Mouse (Mus musculus) lung, adult 2 months (tissue): ENCODE measurements around the gene Chac1. TPM values are rescaled to one million over a fixed set of nuclear protein-coding genes. Genes with fewer than 3 reads are reported as not detected.

ENCODE experiments used
- DNase-seq: peaks from one replicate; pipeline ENCODE4 v3.0.0; 2022
- H3K4me1 ChIP-seq: fragments of 200-500 bp; 2 replicates; pipeline ENCODE4 v1.6.1; 2011; ENCODE audit warnings: low read length; ENCODE audit not compliant: control insufficient read depth, insufficient read depth
- H3K4me3 ChIP-seq: fragments of 200-500 bp; replicated peaks from 2 replicates; pipeline ENCODE3; 2011; ENCODE audit warnings: low read depth, mild to moderate bottlenecking, control low read depth, low read length; ENCODE audit errors: extremely low read depth
- CTCF ChIP-seq: fragments of 200-500 bp; IDR thresholded peaks from 2 replicates; pipeline ENCODE4 v1.5.1; 2011; ENCODE audit warnings: mild to moderate bottlenecking, low read length, control low read depth; ENCODE audit not compliant: insufficient read depth
- POLR2A ChIP-seq: fragments of 200-500 bp; IDR thresholded peaks from 2 replicates; pipeline ENCODE4 v1.6.1; 2011; ENCODE audit warnings: low read depth, mild to moderate bottlenecking, control low read depth, low read length, borderline replicate concordance; ENCODE audit errors: extremely low read depth
- WGBS: fragments of 180-500 bp; shearing (Covaris S2); methylation state at CpG from one replicate; pipeline ENCODE4 v1.1.7; 2018; 5-methylcytosine and 5-hydroxymethylcytosine counted together
- polyA plus RNA-seq: library from polyadenylated mRNA; depleted of rRNA; stranded (reverse); fragments of >200 nt; gene quantifications from 2 replicates; pipeline ENCODE4 v1.2.3, GENCODE M21; 2012

The Chac1 gene
- polyA plus RNA-seq, 1 experiment: 10.7 TPM

GRCm38 (mm10) chr2:119320571-119320970 is 30.5 kb upstream of the Chac1 start:
- 50% methylated on average over 8 of the region's 8 CpGs for WGBS
- no peak for DNase-seq
- TF ChIP-seq CTCF: no peak
- no peak for TF ChIP-seq POLR2A

DNA sequence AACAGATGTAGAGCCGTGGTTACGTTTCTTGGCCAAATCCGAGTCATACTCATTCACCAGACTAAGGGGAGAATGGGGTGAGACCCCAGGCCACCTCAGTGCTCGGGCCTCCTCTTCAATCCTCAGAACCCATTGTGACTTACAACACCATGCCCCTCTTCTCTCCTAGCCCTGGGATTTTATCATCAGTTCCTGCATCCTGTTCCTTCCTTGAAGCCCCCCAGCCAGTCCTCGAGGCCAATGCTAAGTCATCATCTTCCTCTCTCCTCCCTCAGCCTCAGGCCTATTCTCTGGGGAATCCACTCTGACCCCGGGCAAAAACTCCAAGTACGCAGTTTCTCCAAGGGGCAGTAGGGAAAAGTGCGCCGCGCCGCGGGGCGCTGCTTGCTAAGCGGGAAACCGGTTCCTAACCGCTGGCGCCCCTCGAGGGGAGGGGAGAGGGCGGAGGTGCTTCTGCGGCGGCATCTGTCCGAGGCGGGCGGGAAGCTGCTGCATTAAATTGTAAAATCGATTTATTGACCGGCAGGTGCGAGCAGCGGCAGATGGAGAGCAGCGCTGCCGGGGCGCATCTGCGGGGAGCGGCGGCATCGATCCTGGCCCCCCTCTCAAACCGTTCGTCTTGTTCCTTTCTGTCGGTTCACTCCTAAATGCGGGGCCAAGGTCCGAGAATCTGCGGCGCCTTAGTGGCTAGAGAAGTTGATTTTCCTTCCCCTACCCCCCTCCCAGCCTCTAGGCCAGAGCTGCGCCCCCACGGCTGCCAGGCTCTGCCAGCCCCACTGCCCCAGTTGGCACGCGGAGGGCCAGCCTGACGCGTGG is 29.1 kb upstream of the Chac1 start:
- Histone ChIP-seq H3K4me3 (no peak overlapping the region), H3K4me1 (peaks cover 12% of the 10 kb centered on the region)
- DNase-seq: no peak
- no peak for TF ChIP-seq POLR2A
- no peak for TF ChIP-seq CTCF
- WGBS: 30% methylated on average over 48 of the region's 48 CpGs

More at GRCm38 (mm10) chr2:119320571-119320970, 30.5 kb upstream of the Chac1 start:
- peaks cover 12% of the 10 kb centered on the region for H3K4me1 ChIP-seq
- no peak overlapping the region for H3K4me3 ChIP-seq

DNA sequence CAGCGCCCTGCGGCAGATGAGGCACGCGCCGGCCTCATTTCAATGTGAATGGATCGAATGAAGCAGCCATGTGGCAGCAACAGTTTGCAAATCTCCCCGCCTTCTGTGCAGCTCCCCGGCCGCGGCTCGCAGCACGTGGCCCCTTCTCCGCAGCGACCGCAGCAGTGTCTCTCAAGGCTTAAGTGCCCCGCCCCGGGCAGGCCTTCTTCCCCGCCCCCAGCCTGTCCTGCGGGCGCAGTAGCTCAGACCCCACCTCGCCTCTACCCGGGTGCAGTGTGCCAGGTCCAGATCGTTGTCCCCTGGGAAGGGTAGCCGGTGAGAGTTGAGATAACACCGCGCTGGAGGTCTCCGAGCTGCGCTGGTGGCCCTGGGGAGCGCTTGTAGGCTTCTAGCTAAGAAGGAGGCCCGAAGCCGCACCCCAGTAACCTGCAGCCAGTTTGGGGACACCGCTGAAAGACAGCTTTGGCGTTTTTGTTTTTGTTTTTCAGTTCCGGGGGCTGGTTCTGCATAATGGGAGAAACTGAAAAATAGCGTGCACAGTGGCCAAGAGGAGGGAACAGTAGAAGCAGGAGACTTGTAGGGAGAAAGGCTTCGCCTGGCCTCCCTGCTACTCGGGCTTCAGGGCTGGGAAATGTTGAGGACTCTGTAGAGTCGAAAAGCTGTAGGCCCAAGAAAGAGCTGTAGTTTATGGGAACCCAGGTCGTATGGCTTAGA is 28.3 kb upstream of the Chac1 start:
- DNase-seq: no peak
- Histone ChIP-seq H3K4me1 (peaks cover 12% of the 10 kb centered on the region), H3K4me3 (no peak overlapping the region)
- WGBS: 40% methylated on average over 39 of the region's 39 CpGs
- TF ChIP-seq POLR2A: no peak
- TF ChIP-seq CTCF: no peak

DNA sequence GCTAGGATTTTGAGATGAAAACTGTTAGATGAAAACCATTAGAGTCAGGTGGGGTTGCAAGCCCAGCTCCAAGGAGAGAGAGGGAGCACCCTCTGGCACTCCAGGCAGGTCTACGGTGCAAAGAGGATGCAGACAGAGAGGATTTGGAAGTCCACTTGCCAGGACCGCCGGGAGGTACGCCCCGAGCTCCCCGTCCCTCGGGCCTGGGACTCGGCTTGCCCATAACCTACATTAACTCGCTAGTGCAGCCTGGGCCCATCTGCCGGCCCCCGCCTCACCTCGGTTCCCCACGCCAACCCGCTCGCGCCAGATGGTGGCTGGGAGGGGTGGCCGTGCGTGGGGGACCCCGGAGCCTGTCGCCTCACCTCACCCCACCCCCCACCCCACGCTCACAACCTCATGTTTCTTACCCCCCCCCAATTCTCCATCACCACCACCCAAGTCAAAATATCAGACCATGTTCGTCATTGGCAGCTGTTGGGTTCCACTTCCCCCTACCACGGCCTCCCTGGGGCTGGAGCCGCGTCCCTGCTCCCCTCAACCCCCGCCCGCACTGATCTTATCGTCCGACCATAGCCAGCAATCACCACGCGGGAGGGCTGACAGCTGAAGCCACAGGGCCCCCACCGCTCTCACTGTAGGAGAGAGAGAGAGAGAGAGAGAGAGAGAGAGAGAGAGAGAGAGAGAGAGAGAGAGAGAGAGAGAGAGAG is 27.0 kb upstream of the Chac1 start:
- H3K4me1 ChIP-seq: peaks cover 12% of the 10 kb centered on the region
- no peak overlapping the region for H3K4me3 ChIP-seq
- DNase-seq: no peak
- TF ChIP-seq POLR2A (no peak), CTCF (no peak)
- 34% methylated on average over 32 of the region's 32 CpGs for WGBS

DNA sequence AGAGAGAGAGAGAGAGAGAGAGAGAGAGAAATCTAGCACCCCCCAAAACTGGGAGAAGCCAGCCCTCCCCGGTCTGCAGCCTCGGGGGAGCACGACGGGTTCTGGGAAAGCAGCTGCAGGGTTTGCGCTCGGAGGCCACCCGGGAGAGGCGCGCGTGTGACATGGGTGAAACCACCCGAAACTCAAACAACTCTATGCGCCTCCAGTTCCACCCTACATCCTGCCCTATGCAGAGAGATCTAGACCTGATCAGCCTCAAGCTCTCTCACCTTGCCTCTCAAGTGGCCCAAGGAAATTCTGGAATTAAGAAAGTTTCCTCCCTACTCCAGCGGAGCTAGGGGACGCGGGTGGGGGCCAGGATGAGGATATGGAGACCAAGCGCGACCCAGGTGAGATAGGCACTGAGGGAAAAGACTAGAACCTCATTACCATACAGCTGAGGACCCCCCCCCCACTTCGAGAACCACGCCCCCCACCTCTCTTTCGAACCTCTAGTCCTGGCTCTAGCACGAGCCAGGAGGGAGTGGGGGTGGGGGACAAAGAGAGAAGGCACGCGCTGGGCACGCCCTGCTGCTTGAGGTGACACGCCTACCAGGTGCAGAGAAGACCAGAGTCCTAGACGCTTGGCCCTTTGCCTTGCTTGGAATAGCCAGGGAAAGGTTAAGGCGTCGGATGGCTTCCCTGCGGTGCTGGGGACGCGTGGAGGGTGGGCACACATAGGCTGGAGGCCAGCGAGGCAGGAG is 26.3 kb upstream of the Chac1 start:
- DNase-seq: no peak
- TF ChIP-seq POLR2A: no peak
- no peak for TF ChIP-seq CTCF
- 3% methylated on average over 32 of the region's 32 CpGs for WGBS
- H3K4me3 ChIP-seq: peak overlapping the region; percentile 61
- H3K4me1 ChIP-seq: peaks cover 16% of the 10 kb centered on the region

DNA sequence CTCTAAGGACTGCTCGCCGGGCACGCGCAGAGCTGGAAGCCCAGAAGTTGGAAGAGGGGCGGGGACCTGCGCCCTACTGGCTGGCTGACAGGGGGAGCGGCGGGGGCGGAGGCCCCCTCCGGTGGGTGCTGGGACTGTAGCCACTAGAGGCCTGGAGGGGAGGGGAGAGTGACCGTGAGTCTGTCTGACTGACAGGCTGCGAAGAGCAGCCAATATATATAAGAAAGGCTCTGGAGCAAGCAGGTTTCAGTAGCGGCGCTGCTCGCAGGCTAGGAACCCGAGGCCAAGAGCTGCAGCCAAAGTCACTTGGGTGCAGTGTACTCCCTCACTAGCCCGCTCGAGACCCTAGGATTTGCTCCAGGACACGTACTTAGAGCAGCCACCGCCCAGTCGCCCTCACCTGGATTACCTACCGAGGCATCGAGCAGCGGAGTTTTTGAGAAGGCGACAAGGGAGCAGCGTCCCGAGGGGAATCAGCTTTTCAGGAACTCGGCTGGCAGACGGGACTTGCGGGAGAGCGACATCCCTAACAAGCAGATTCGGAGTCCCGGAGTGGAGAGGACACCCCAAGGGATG is 25.4 kb upstream of the Chac1 start, which contains the start of gene Dll4:
Dll4 (plus strand) TSS at position 217 of the 576 bp plus-strand sequence.
- Histone ChIP-seq H3K4me1 (peaks cover 22% of the 10 kb centered on the region), H3K4me3 (peak within 1 kb of the TSS; percentile 81)
- TF ChIP-seq POLR2A: peak; percentile 100
- no peak for TF ChIP-seq CTCF
- WGBS: under 1% methylated on average over 33 of the region's 33 CpGs
- peak; percentile 73 for DNase-seq

DNA sequence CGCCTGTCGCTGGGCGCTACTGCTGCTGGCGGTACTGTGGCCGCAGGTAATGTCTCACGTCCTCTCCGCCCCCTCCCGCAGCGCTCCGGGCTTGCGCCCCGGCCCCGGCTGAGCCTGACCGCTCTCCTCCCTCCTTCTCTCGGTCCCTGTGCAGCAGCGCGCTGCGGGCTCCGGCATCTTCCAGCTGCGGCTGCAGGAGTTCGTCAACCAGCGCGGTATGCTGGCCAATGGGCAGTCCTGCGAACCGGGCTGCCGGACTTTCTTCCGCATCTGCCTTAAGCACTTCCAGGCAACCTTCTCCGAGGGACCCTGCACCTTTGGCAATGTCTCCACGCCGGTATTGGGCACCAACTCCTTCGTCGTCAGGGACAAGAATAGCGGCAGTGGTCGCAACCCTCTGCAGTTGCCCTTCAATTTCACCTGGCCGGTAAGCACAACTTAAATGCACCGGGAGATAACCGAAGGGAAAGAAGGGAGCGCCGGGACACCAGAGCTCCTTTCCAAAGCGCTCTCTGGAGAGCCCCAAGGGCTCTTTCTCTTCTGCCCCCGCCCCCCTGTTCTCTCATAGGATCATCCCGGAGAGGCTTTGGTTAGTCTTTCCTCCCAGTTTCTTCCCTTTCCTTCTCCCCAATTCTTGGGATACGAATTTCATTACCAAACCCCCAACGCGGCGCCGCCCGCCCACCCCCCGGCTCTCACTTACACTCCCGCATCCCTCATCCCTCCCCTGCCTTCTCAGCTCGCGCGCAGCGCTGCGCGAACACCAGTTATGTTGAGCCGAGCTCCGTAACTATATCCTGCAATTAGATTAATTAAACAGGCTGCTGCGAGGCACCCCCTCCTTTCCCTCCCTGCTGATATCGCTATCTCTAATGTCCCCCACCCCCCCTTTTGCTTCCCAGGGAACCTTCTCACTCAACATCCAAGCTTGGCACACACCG is 24.6 kb upstream of the Chac1 start:
- under 1% methylated on average over 61 of the region's 61 CpGs for WGBS
- no peak for DNase-seq
- TF ChIP-seq CTCF (no peak), POLR2A (0 out of 2 replicates have a peak, but pooled peaks have one; percentile 2)
- Histone ChIP-seq H3K4me1 (peaks cover 20% of the 10 kb centered on the region), H3K4me3 (peak overlapping the region; percentile 81)

GRCm38 (mm10) chr2:119327102-119327480 is 23.9 kb upstream of the Chac1 start:
- TF ChIP-seq POLR2A (peak; percentile 34; the same call in 1 of the 2 replicates), CTCF (peak; percentile 46)
- WGBS: under 1% methylated on average over 30 of the region's 30 CpGs
- Histone ChIP-seq H3K4me3 (peak overlapping the region; percentile 81), H3K4me1 (peaks cover 20% of the 10 kb centered on the region)
- DNase-seq: no peak
